Mouse (Mus musculus) heart, postnatal 0 days (tissue): ENCODE measurements around the gene Susd6.

Experiments used
- CTCF ChIP-seq: IDR thresholded peaks from 2 replicates; pipeline ENCODE4 v1.5.1; 2016; ENCODE audit warnings: antibody characterized with exemption, control low read depth, low read depth
- EP300 ChIP-seq: IDR thresholded peaks from 2 replicates; pipeline ENCODE4 v1.6.1; 2016; ENCODE audit warnings: antibody characterized with exemption, low read depth

DNA sequence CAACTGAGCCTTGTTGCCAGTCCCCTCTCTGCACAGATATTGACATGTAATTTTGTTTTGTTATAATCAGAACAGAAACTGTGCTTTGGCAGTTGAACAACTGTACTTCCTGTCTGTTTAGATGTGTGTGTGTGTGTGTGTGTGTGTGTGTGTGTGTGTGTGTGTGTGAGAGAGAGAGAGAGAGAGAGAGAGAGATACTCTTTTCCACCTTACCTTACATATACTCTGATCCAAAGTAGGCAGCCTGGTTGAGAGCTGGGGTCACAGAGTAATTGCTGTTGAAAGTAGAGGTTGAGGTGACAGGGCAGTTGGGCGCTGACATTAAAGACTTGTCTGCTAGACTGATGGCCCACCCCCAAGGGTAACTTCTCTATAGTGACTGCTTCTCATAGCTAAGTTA is 25.0 kb downstream of the Susd6 start:
- TF ChIP-seq EP300 (no peak), CTCF (no peak)
